Mouse (Mus musculus) gastrocnemius, adult 8-10 months (tissue): ENCODE data around the gene Anxa11. TPM values are rescaled to one million over a fixed set of nuclear protein-coding genes. Genes with fewer than 3 reads are reported as not detected.

Experiments used
- microRNA-seq: library from miRNA; unstranded; fragments of <30 nt; microRNA quantifications from one replicate; pipeline ENCODE4 v1.2.0, GENCODE M21; 2022
- total RNA-seq, 4 experiments: library from RNA; stranded (reverse); gene quantifications; 2 replicates each; pipeline ENCODE4 v1.2.4; 2022

The Anxa11 gene
- total RNA-seq, 4 experiments from 2014 or later = 92.4 to 119 (median 105) TPM

Small RNA genes lying within 50 kb of the gene (microRNA-seq; reads per million reads assigned to microRNA genes)
- gene Gm23701 = not detected

Other genes with a start within 250 kb of the Anxa11 start
- 10 to 100 TPM; 22.9 to 29.3 (median 28.8) TPM for gene Ppif, start 148.0 kb upstream of the Anxa11 start, total RNA-seq
- gene Zcchc24, start 73.1 kb upstream of the Anxa11 start, total RNA-seq = 10 to 100 TPM; 54.4 to 82.7 (median 64.0) TPM
- gene Plac9a, start 60.9 kb downstream of the Anxa11 start, total RNA-seq = 1 to 10 TPM; 1.3 to 2.3 (median 1.7) TPM
- gene Tmem254a, start 85.5 kb downstream of the Anxa11 start, total RNA-seq = under 1 TPM in 2 of 4 experiments, not detected in 2; 0.19 to 0.59 TPM
- not detected for gene Cphx1, start 96.1 kb downstream of the Anxa11 start, total RNA-seq
- not detected for gene Duxbl1, start 136.4 kb downstream of the Anxa11 start, total RNA-seq
- gene Gm9780, start 200.6 kb downstream of the Anxa11 start, total RNA-seq = 10 to 100 TPM in 2 of 4 experiments, 1 to 10 TPM in 2; 4.0 to 15.3 (median 11.3) TPM
- 1 to 10 TPM; 1.0 to 2.1 (median 1.7) TPM for gene Tmem254c, start 225.2 kb downstream of the Anxa11 start, total RNA-seq
- not detected for gene Cphx2, start 239.4 kb downstream of the Anxa11 start, total RNA-seq
- gene Cphx3, start 240.1 kb downstream of the Anxa11 start, total RNA-seq = not detected